Mouse (Mus musculus): Measurements from ENCODE around the gene Dis3l. TPM values are rescaled to one million over a fixed set of nuclear protein-coding genes. Genes with fewer than 3 reads are reported as not detected.
"Not testable (repeated sequence)": the region's sequence is repeated elsewhere in the genome, so short reads cannot be mapped to it uniquely, and the experiment has no call there.

The Dis3l gene
- polyA plus RNA-seq, 1 experiment: 10.4 TPM

GRCm38 (mm10) chr9:64310996-64311785 lies 29.9 kb downstream of the Dis3l start:
- no peaks in the 10 kb centered on the region for H3K4me1 ChIP-seq (ENCODE audit: control insufficient read depth, insufficient read depth, low read length)
- H3K27ac ChIP-seq (ENCODE audit: insufficient read depth, low read length): no peak overlapping the region
- H3K36me3 ChIP-seq (ENCODE audit: control insufficient read depth, insufficient read depth, low read length, poor library complexity, severe bottlenecking): no peaks in the 10 kb centered on the region
- TF ChIP-seq POLR2A (IDR thresholded peaks at IDR 0.05; ENCODE audit: insufficient read depth, low read length): no peak
- no peak for TF ChIP-seq EP300 (IDR thresholded peaks at IDR 0.05; ENCODE audit: insufficient read depth, low read depth, low read length)
- TF ChIP-seq CTCF (IDR thresholded peaks at IDR 0.05; ENCODE audit: low read depth, low read length): no peak
- H3K9me3 ChIP-seq (replicated peaks; ENCODE audit: control insufficient read depth, insufficient read depth, low read length, poor library complexity, severe bottlenecking): peaks cover 5% of the 10 kb centered on the region
- no peak overlapping the region for H3K9ac ChIP-seq (ENCODE audit: low read depth, poor library complexity, severe bottlenecking)
- no peak overlapping the region for H3K4me3 ChIP-seq (ENCODE audit: low read depth, low read length)
- H3K27me3 ChIP-seq (ENCODE audit: control insufficient read depth, insufficient read depth, low read length, poor library complexity, severe bottlenecking): no peaks in the 10 kb centered on the region

- Histone ChIP-seq H3K9ac (ENCODE audit: low read depth, poor library complexity, severe bottlenecking) (no peak overlapping the region), H3K4me3 (ENCODE audit: low read depth, low read length) (no peak overlapping the region), H3K9me3 (replicated peaks; ENCODE audit: control insufficient read depth, insufficient read depth, low read length, poor library complexity, severe bottlenecking) (peaks cover 46% of the 10 kb centered on the region), H3K27me3 (ENCODE audit: control insufficient read depth, insufficient read depth, low read length, poor library complexity, severe bottlenecking) (no peaks in the 10 kb centered on the region), H3K4me1 (ENCODE audit: control insufficient read depth, insufficient read depth, low read length) (no peaks in the 10 kb centered on the region), H3K36me3 (ENCODE audit: control insufficient read depth, insufficient read depth, low read length, poor library complexity, severe bottlenecking) (peaks cover 42% of the 10 kb centered on the region), H3K27ac (ENCODE audit: insufficient read depth, low read length) (no peak overlapping the region)
- TF ChIP-seq EP300 (IDR thresholded peaks at IDR 0.05; ENCODE audit: insufficient read depth, low read depth, low read length): no peak
- TF ChIP-seq POLR2A (IDR thresholded peaks at IDR 0.05; ENCODE audit: insufficient read depth, low read length): no peak
- no peak for TF ChIP-seq CTCF (IDR thresholded peaks at IDR 0.05; ENCODE audit: low read depth, low read length)
Measured at GRCm38 (mm10) chr9:64306476-64307312, 34.4 kb downstream of the Dis3l start.

GRCm38 (mm10) chr9:64303086-64303485 lies 38.0 kb downstream of the Dis3l start:
- not testable (repeated sequence) for H3K9ac ChIP-seq (ENCODE audit: low read depth, poor library complexity, severe bottlenecking); H3K4me3 ChIP-seq (ENCODE audit: low read depth, low read length); H3K4me1 ChIP-seq (ENCODE audit: control insufficient read depth, insufficient read depth, low read length); H3K27ac ChIP-seq (ENCODE audit: insufficient read depth, low read length); H3K27me3 ChIP-seq (ENCODE audit: control insufficient read depth, insufficient read depth, low read length, poor library complexity, severe bottlenecking)
- Histone ChIP-seq H3K36me3 (ENCODE audit: control insufficient read depth, insufficient read depth, low read length, poor library complexity, severe bottlenecking) (peaks cover 72% of the 10 kb centered on the region), H3K9me3 (replicated peaks; ENCODE audit: control insufficient read depth, insufficient read depth, low read length, poor library complexity, severe bottlenecking) (peaks cover 65% of the 10 kb centered on the region)

- Histone ChIP-seq H3K4me1 (ENCODE audit: control insufficient read depth, insufficient read depth, low read length) (no peaks in the 10 kb centered on the region), H3K27ac (ENCODE audit: insufficient read depth, low read length) (peak overlapping the region; percentile 35), H3K4me3 (ENCODE audit: low read depth, low read length) (peak overlapping the region; percentile 97), H3K9ac (ENCODE audit: low read depth, poor library complexity, severe bottlenecking) (peak overlapping the region; percentile 88), H3K27me3 (ENCODE audit: control insufficient read depth, insufficient read depth, low read length, poor library complexity, severe bottlenecking) (no peaks in the 10 kb centered on the region), H3K36me3 (ENCODE audit: control insufficient read depth, insufficient read depth, low read length, poor library complexity, severe bottlenecking) (peaks cover 17% of the 10 kb centered on the region), H3K9me3 (replicated peaks; ENCODE audit: control insufficient read depth, insufficient read depth, low read length, poor library complexity, severe bottlenecking) (no peaks in the 10 kb centered on the region)
- TF ChIP-seq EP300 (IDR thresholded peaks at IDR 0.05; ENCODE audit: insufficient read depth, low read depth, low read length) (no peak), POLR2A (IDR thresholded peaks at IDR 0.05; ENCODE audit: insufficient read depth, low read length) (no peak), CTCF (IDR thresholded peaks at IDR 0.05; ENCODE audit: low read depth, low read length) (no peak)
Measured at GRCm38 (mm10) chr9:64282404-64282987, 58.6 kb downstream of the Dis3l start.

GRCm38 (mm10) chr9:64281781-64282178 lies 59.3 kb downstream of the Dis3l start:
- H3K4me3 ChIP-seq (ENCODE audit: low read depth, low read length): peak overlapping the region; percentile 97
- peak overlapping the region; percentile 88 for H3K9ac ChIP-seq (ENCODE audit: low read depth, poor library complexity, severe bottlenecking)
- TF ChIP-seq POLR2A (IDR thresholded peaks at IDR 0.05; ENCODE audit: insufficient read depth, low read length): no peak
- TF ChIP-seq CTCF (IDR thresholded peaks at IDR 0.05; ENCODE audit: low read depth, low read length): no peak
- no peak for TF ChIP-seq EP300 (IDR thresholded peaks at IDR 0.05; ENCODE audit: insufficient read depth, low read depth, low read length)
- peaks cover 12% of the 10 kb centered on the region for H3K36me3 ChIP-seq (ENCODE audit: control insufficient read depth, insufficient read depth, low read length, poor library complexity, severe bottlenecking)
- peak overlapping the region; percentile 6; the same call in 1 of the 2 replicates for H3K27ac ChIP-seq (ENCODE audit: insufficient read depth, low read length)
- no peaks in the 10 kb centered on the region for H3K9me3 ChIP-seq (replicated peaks; ENCODE audit: control insufficient read depth, insufficient read depth, low read length, poor library complexity, severe bottlenecking)
- H3K4me1 ChIP-seq (ENCODE audit: control insufficient read depth, insufficient read depth, low read length): no peaks in the 10 kb centered on the region
- H3K27me3 ChIP-seq (ENCODE audit: control insufficient read depth, insufficient read depth, low read length, poor library complexity, severe bottlenecking): no peaks in the 10 kb centered on the region
